Mouse (Mus musculus): Measurements from ENCODE around the gene Rai14. TPM values are rescaled to one million over a fixed set of nuclear protein-coding genes. Genes with fewer than 3 reads are reported as not detected.

The Rai14 gene
- polyA plus RNA-seq, 1 experiment from 2014 or later: 64.8 TPM

- peaks cover 23% of the 10 kb centered on the region for H3K36me3 ChIP-seq
- 81% methylated on average over 5 of the region's 5 CpGs for WGBS
- H3K4me1 ChIP-seq: peaks cover 48% of the 10 kb centered on the region
- DNase-seq (ENCODE audit: low spot score): no peak
- no peaks in the 10 kb centered on the region for H3K27me3 ChIP-seq (ENCODE audit: low read depth, poor library complexity, severe bottlenecking)
- no peaks in the 10 kb centered on the region for H3K9me3 ChIP-seq (replicated peaks)
- no peak overlapping the region for H3K4me3 ChIP-seq
- H3K27ac ChIP-seq: no peak overlapping the region
Observed at GRCm38 (mm10) chr15:10675801-10676200, 38.6 kb downstream of the Rai14 start.

DNA sequence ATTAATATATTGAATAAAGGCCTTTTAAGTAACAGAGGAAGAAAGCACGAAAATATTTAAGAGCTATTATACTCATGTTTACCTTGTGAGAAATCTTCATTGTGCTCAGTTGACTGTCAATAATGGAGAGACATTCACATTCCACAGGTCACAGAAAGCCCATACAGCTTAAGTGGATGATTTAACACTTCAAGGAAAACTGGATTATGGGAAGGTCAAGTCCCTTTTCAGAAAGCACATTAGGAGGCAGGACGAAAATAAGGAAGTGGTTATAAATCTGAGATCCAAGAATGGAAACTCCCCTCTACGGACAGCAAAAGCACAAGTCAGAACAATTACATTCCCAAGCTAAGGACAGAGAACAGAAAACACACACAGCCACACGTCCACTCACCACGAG lies 41.5 kb downstream of the Rai14 start:
- H3K4me3 ChIP-seq: no peak overlapping the region
- no peak for DNase-seq (ENCODE audit: low spot score)
- H3K36me3 ChIP-seq: peaks cover 15% of the 10 kb centered on the region
- H3K9me3 ChIP-seq (replicated peaks): no peaks in the 10 kb centered on the region
- peaks cover 32% of the 10 kb centered on the region for H3K4me1 ChIP-seq
- WGBS: 66% methylated on average over 5 of the region's 5 CpGs
- H3K27ac ChIP-seq: no peak overlapping the region
- no peaks in the 10 kb centered on the region for H3K27me3 ChIP-seq (ENCODE audit: low read depth, poor library complexity, severe bottlenecking)

- no peak overlapping the region for H3K27ac ChIP-seq
- H3K4me3 ChIP-seq: no peak overlapping the region
- peaks cover 34% of the 10 kb centered on the region for H3K4me1 ChIP-seq
- no peaks in the 10 kb centered on the region for H3K27me3 ChIP-seq (ENCODE audit: low read depth, poor library complexity, severe bottlenecking)
- WGBS: 83% methylated on average over 4 of the region's 4 CpGs
- H3K9me3 ChIP-seq (replicated peaks): no peaks in the 10 kb centered on the region
- H3K36me3 ChIP-seq: peaks cover 15% of the 10 kb centered on the region
- no peak for DNase-seq (ENCODE audit: low spot score)
Observed at GRCm38 (mm10) chr15:10671868-10672267, 42.6 kb downstream of the Rai14 start.

DNA sequence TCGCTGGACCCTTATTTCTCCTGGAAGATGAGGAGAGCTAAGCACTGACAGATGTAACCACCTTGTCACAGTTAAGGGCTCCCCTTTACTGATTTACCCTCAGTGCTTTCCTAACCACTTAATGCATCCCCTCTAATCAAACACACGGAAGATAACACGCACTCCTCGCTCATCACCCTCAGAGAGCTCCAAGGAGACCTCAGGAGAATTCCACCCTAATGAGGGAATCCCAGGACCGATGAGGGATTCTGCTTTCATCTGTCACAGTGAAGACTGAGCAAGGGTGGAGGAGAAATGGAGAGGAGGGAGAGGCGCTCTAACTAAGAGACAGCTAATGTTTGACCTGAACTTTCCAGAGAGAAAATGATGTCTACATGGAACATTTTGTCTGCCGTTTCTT lies 44.3 kb downstream of the Rai14 start:
- H3K36me3 ChIP-seq: peaks cover 9% of the 10 kb centered on the region
- H3K27ac ChIP-seq: no peak overlapping the region
- WGBS: 70% methylated on average over 7 of the region's 7 CpGs
- peaks cover 34% of the 10 kb centered on the region for H3K4me1 ChIP-seq
- no peaks in the 10 kb centered on the region for H3K27me3 ChIP-seq (ENCODE audit: low read depth, poor library complexity, severe bottlenecking)
- DNase-seq (ENCODE audit: low spot score): no peak
- H3K9me3 ChIP-seq (replicated peaks): no peaks in the 10 kb centered on the region
- H3K4me3 ChIP-seq: no peak overlapping the region

DNA sequence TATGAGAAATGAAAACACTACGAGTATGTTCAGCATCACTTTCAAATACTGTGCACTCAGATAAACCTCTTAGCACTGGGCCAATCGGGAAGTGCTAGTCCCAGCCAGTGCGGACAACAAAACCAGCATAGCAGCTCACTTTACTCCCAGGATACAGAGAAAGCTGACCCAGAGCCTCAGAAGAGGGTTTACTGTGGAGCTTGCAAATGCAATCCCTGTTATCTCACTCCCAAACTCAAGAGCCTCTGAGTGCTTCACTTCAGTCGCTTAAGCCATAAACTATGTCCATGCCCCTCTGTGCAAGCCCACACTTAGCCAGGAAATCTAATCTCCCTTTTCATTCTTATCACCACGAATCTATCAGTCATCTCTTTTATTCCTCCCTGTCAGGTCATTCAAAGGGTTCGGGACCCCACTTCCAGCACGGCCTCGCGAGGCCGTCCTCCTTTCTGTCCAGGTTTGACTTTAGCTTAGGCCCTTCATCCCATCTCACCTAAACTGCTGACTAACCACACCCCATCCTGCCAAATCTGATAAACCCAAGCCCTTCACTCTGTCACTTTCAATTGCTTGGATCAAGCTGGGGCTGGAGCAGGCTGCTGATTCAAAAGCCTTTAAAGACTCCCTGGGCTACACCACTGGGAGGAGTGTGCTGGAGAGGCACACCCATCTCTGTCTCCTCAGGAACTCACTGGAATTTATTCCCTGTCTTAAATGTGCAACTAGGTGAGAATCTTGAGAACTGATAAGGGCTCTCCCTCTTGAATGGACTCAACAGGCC lies 46.1 kb downstream of the Rai14 start:
- H3K27ac ChIP-seq: no peak overlapping the region
- 59% methylated on average over 10 of the region's 10 CpGs for WGBS
- H3K36me3 ChIP-seq: peaks cover 9% of the 10 kb centered on the region
- H3K27me3 ChIP-seq (ENCODE audit: low read depth, poor library complexity, severe bottlenecking): no peaks in the 10 kb centered on the region
- no peaks in the 10 kb centered on the region for H3K9me3 ChIP-seq (replicated peaks)
- peaks cover 27% of the 10 kb centered on the region for H3K4me1 ChIP-seq
- no peak for DNase-seq (ENCODE audit: low spot score)
- no peak overlapping the region for H3K4me3 ChIP-seq

- 90% methylated on average over 8 of the region's 8 CpGs for WGBS
- H3K27me3 ChIP-seq (ENCODE audit: low read depth, poor library complexity, severe bottlenecking): no peaks in the 10 kb centered on the region
- peaks cover 5% of the 10 kb centered on the region for H3K36me3 ChIP-seq
- no peak overlapping the region for H3K27ac ChIP-seq
- H3K4me1 ChIP-seq: peaks cover 30% of the 10 kb centered on the region
- no peaks in the 10 kb centered on the region for H3K9me3 ChIP-seq (replicated peaks)
- no peak overlapping the region for H3K4me3 ChIP-seq
- no peak for DNase-seq (ENCODE audit: low spot score)
Observed at GRCm38 (mm10) chr15:10665816-10666215, 48.6 kb downstream of the Rai14 start.

- Histone ChIP-seq H3K36me3 (peaks cover 14% of the 10 kb centered on the region), H3K9me3 (replicated peaks) (no peaks in the 10 kb centered on the region), H3K27me3 (ENCODE audit: low read depth, poor library complexity, severe bottlenecking) (no peaks in the 10 kb centered on the region), H3K4me1 (peaks cover 30% of the 10 kb centered on the region), H3K27ac (no peak overlapping the region), H3K4me3 (no peak overlapping the region)
- 93% methylated on average over 5 of the region's 5 CpGs for WGBS
- DNase-seq (ENCODE audit: low spot score): no peak
Observed at GRCm38 (mm10) chr15:10664529-10664898, 49.9 kb downstream of the Rai14 start.

- H3K27ac ChIP-seq: no peak overlapping the region
- H3K4me3 ChIP-seq: no peak overlapping the region
- no peaks in the 10 kb centered on the region for H3K27me3 ChIP-seq (ENCODE audit: low read depth, poor library complexity, severe bottlenecking)
- H3K36me3 ChIP-seq: peaks cover 14% of the 10 kb centered on the region
- peaks cover 30% of the 10 kb centered on the region for H3K4me1 ChIP-seq
- H3K9me3 ChIP-seq (replicated peaks): no peaks in the 10 kb centered on the region
- DNase-seq (ENCODE audit: low spot score): no peak
- 83% methylated on average over 5 of the region's 5 CpGs for WGBS
Observed at GRCm38 (mm10) chr15:10663793-10664528, 50.5 kb downstream of the Rai14 start.

GRCm38 (mm10) chr15:10661961-10662606 lies 52.3 kb downstream of the Rai14 start:
- 40% methylated on average over 3 of the region's 3 CpGs for WGBS

DNA sequence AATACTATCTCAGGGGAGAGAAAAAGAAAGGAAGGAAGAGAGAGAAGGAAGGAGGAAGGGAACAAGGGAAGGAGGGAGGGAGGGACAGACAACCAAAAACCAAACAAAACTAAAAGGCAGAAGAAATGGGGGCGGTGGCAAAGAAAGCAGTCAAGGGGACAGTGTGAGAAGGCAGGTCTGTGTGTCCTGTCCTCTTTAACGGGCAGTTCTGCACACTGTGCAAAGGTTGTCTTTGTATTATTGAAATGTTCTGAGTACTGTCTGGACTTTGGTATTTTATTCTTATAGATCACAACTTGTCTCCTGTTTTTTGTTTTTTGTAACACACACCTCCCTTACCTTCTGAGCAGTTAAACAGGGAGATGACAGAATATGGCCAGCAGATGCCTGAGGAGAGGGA lies 55.6 kb downstream of the Rai14 start:
- 90% methylated on average over 2 of the region's 2 CpGs for WGBS
- Histone ChIP-seq H3K9me3 (replicated peaks) (no peaks in the 10 kb centered on the region), H3K4me1 (peaks cover 28% of the 10 kb centered on the region), H3K36me3 (peaks cover 14% of the 10 kb centered on the region), H3K4me3 (no peak overlapping the region), H3K27ac (no peak overlapping the region), H3K27me3 (ENCODE audit: low read depth, poor library complexity, severe bottlenecking) (no peaks in the 10 kb centered on the region)
- no peak for DNase-seq (ENCODE audit: low spot score)

More at GRCm38 (mm10) chr15:10661961-10662606, 52.3 kb downstream of the Rai14 start:
- no peak for DNase-seq (ENCODE audit: low spot score)
- H3K9me3 ChIP-seq (replicated peaks): no peaks in the 10 kb centered on the region
- H3K27ac ChIP-seq: no peak overlapping the region
- H3K4me1 ChIP-seq: peaks cover 15% of the 10 kb centered on the region
- no peak overlapping the region for H3K4me3 ChIP-seq
- H3K36me3 ChIP-seq: peaks cover 14% of the 10 kb centered on the region
- H3K27me3 ChIP-seq (ENCODE audit: low read depth, poor library complexity, severe bottlenecking): no peaks in the 10 kb centered on the region

- Histone ChIP-seq H3K27me3 (ENCODE audit: low read depth, poor library complexity, severe bottlenecking) (no peaks in the 10 kb centered on the region), H3K4me1 (peaks cover 17% of the 10 kb centered on the region), H3K4me3 (no peak overlapping the region), H3K36me3 (peaks cover 12% of the 10 kb centered on the region), H3K27ac (no peak overlapping the region), H3K9me3 (replicated peaks) (no peaks in the 10 kb centered on the region)
- 81% methylated on average over 5 of the region's 5 CpGs for WGBS
- no peak for DNase-seq (ENCODE audit: low spot score)
Observed at GRCm38 (mm10) chr15:10656146-10656545, 58.3 kb downstream of the Rai14 start.

- 47% methylated on average over 8 of the region's 8 CpGs for WGBS
Observed at GRCm38 (mm10) chr15:10655151-10655905, 59.1 kb downstream of the Rai14 start.

More at GRCm38 (mm10) chr15:10655151-10655905, 59.1 kb downstream of the Rai14 start:
- H3K9me3 ChIP-seq (replicated peaks): no peaks in the 10 kb centered on the region
- peaks cover 17% of the 10 kb centered on the region for H3K4me1 ChIP-seq
- H3K4me3 ChIP-seq: no peak overlapping the region
- DNase-seq (ENCODE audit: low spot score): no peak
- peaks cover 4% of the 10 kb centered on the region for H3K36me3 ChIP-seq
- no peaks in the 10 kb centered on the region for H3K27me3 ChIP-seq (ENCODE audit: low read depth, poor library complexity, severe bottlenecking)
- no peak overlapping the region for H3K27ac ChIP-seq
